13 mouse cellular contexts compared by ENCODE assay signal in genomic region chr5:66496881-66497360, GRCm38 (mm10).
A peak's percentile ranks its signal among the peaks of the same experiment; 100 is the strongest.
DNase-seq lines count a peak whose midpoint lies in the region; ATAC-seq and TF ChIP-seq lines count a peak whose summit lies in the region.
"Had no signal": no experiment of that assay in that cellular context is flagged by ENCODE, and none has a peak within 500 bp of the region (broad histone marks: within the 10 kb centered on the region; RNA-seq: fewer than 3 reads in every experiment).

No protein-coding gene starts in this region.

- H3K36me3 ChIP-seq in heart, embryonic 10.5 days = no peaks in the 10 kb centered on the region
- H3K36me3 ChIP-seq in heart, adult 2 months (ENCODE audit: control insufficient read depth, insufficient read depth, low read length) = peaks cover 7% of the 10 kb centered on the region; the same call in 1 of the 2 replicates
- H3K36me3 ChIP-seq in lung, embryonic 15.5 days = no peaks in the 10 kb centered on the region
- H3K36me3 ChIP-seq: limb, embryonic 13.5 days; midbrain, embryonic 12.5 days; neural tube, embryonic 12.5 days had no signal

- peaks cover 47% of the 10 kb centered on the region for H3K4me1 ChIP-seq in heart, embryonic 10.5 days
- H3K4me1 ChIP-seq in heart, adult 2 months (ENCODE audit: control insufficient read depth, insufficient read depth, low read length) = peaks cover 9% of the 10 kb centered on the region
- peaks cover 48% of the 10 kb centered on the region for H3K4me1 ChIP-seq in lung, embryonic 15.5 days

- TF ChIP-seq EP300 in heart, adult 2 months (IDR thresholded peaks at IDR 0.05; ENCODE audit: insufficient read depth, low read depth, low read length) = no peak

- no peak overlapping the region for H3K9ac ChIP-seq in heart, adult 2 months (ENCODE audit: low read depth, low read length)
- no peak overlapping the region for H3K9ac ChIP-seq in lung, embryonic 15.5 days
- H3K9ac ChIP-seq: limb, embryonic 13.5 days; midbrain, embryonic 12.5 days; neural tube, embryonic 12.5 days had no signal

- H3K9me3 ChIP-seq in heart, embryonic 10.5 days = no peaks in the 10 kb centered on the region
- H3K9me3 ChIP-seq in lung, embryonic 15.5 days = no peaks in the 10 kb centered on the region
- H3K9me3 ChIP-seq: limb, embryonic 13.5 days; neural tube, embryonic 12.5 days had no signal

- peaks cover 6% of the 10 kb centered on the region for H3K79me2 ChIP-seq in heart, adult 2 months (replicated peaks; ENCODE audit: control insufficient read depth, insufficient read depth, low read length)

- DNase-seq in heart, embryonic 10.5 days (ENCODE audit: low spot score) = peak; percentile 66
- no peak for DNase-seq in heart, adult 2 months
- DNase-seq in Muller cell, postnatal 12 days (ENCODE audit: inconsistent ontology term) = peak; percentile 93
- DNase-seq in kidney, adult 9 months = peak; percentile 82
- no peak for DNase-seq in spleen, postnatal 36 days (ENCODE audit: low spot score in 2 of 2)
- DNase-seq in cerebellum, adult 9-10 months = no peak
- DNase-seq in adrenal gland, postnatal 10 days = no peak
- DNase-seq: heart, postnatal 36 days had no signal

- TF ChIP-seq POLR2A in heart, adult 2 months (IDR thresholded peaks at IDR 0.05; ENCODE audit: insufficient read depth, low read depth, low read length) = no peak

- H3K27me3 ChIP-seq in heart, embryonic 10.5 days (ENCODE audit: insufficient read depth, poor library complexity, severe bottlenecking) = no peaks in the 10 kb centered on the region
- no peaks in the 10 kb centered on the region for H3K27me3 ChIP-seq in heart, adult 2 months (ENCODE audit: control insufficient read depth, insufficient read depth, low read length)
- H3K27me3 ChIP-seq in lung, embryonic 15.5 days = no peaks in the 10 kb centered on the region
- H3K27me3 ChIP-seq: limb, embryonic 13.5 days; midbrain, embryonic 12.5 days; neural tube, embryonic 12.5 days had no signal

- ATAC-seq in lung, embryonic 15.5 days (ENCODE audit: borderline replicate concordance, extremely low read depth, low FRiP score, low TSS enrichment) = peak; percentile 81; the same call in 1 of the 2 replicates
- ATAC-seq: forebrain, embryonic 16.5 days had no signal

- 40% methylated on average over 4 of the region's 4 CpGs for WGBS in heart, embryonic 10.5 days
- WGBS in heart, adult 2 months = 49% methylated on average over 4 of the region's 4 CpGs
- 8% methylated on average over 4 of the region's 4 CpGs for WGBS in lung, embryonic 15.5 days

- no peak overlapping the region for H3K27ac ChIP-seq in heart, embryonic 10.5 days
- no peak overlapping the region for H3K27ac ChIP-seq in heart, adult 2 months
- peak overlapping the region; percentile 82 for H3K27ac ChIP-seq in lung, embryonic 15.5 days
- H3K27ac ChIP-seq: limb, embryonic 13.5 days; midbrain, embryonic 12.5 days; neural tube, embryonic 12.5 days had no signal

- H3K4me3 ChIP-seq in heart, embryonic 10.5 days = no peak overlapping the region
- no peak overlapping the region for H3K4me3 ChIP-seq in heart, adult 2 months
- no peak overlapping the region for H3K4me3 ChIP-seq in lung, embryonic 15.5 days
- H3K4me3 ChIP-seq: limb, embryonic 13.5 days; midbrain, embryonic 12.5 days; neural tube, embryonic 12.5 days had no signal

- 0 out of 2 replicates have a peak overlapping the region, but pooled peaks have one; percentile 2 for H3K4me2 ChIP-seq in lung, embryonic 15.5 days
- H3K4me2 ChIP-seq: midbrain, embryonic 12.5 days; neural tube, embryonic 12.5 days had no signal

- no peak for TF ChIP-seq CTCF in heart, adult 2 months (IDR thresholded peaks at IDR 0.05)

- intact Hi-C loops in heart, adult 2 months (cut with DNase I) = no loop called here

Comparison
In these comparisons a context has a peak if more than half of its experiments do, and no peak if none do; other contexts are left out.
1. DNase-seq: peak in heart, embryonic 10.5 days (single experiment), Muller cell, postnatal 12 days (single experiment) and kidney, adult 9 months (single experiment); none in heart, adult 2 months (0 of 2), spleen, postnatal 36 days (0 of 2), cerebellum, adult 9-10 months (single experiment) and adrenal gland, postnatal 10 days (single experiment).